Comparison of ENCODE assay signal across 8 mouse cellular contexts in genomic region chr10:13323806-13324411, GRCm38 (mm10).
A peak's percentile ranks its signal among the peaks of the same experiment; 100 is the strongest.
DNase-seq lines count a peak whose midpoint lies in the region; ATAC-seq and TF ChIP-seq lines count a peak whose summit lies in the region.

No protein-coding gene starts in this region.

- peak; percentile 89 for ATAC-seq in forebrain, embryonic 15.5 days (replicated peaks)

- peak overlapping the region; percentile 66 for H3K9ac ChIP-seq in forebrain, embryonic 15.5 days (replicated peaks)

- no peaks in the 10 kb centered on the region for H3K9me3 ChIP-seq in forebrain, embryonic 15.5 days

- no peak for TF ChIP-seq CTCF in lung, adult 2 months (IDR thresholded peaks at IDR 0.05; ENCODE audit: insufficient read depth, low read length)
- TF ChIP-seq CTCF in olfactory bulb, adult 2 months (IDR thresholded peaks at IDR 0.05; ENCODE audit: insufficient read depth, low read depth, low read length): no peak

- H3K4me2 ChIP-seq in forebrain, embryonic 15.5 days (replicated peaks): peak overlapping the region; percentile 96

- peaks cover 16% of the 10 kb centered on the region for H3K4me1 ChIP-seq in forebrain, embryonic 15.5 days
- peaks cover 7% of the 10 kb centered on the region for H3K4me1 ChIP-seq in lung, adult 2 months (ENCODE audit: control insufficient read depth, insufficient read depth, low read length)
- no peaks in the 10 kb centered on the region for H3K4me1 ChIP-seq in olfactory bulb, adult 2 months (ENCODE audit: control insufficient read depth, insufficient read depth, low read length)

- WGBS in forebrain, embryonic 15.5 days: under 1% methylated on average over 55 of the region's 62 CpGs
- WGBS in lung, adult 2 months: under 1% methylated on average over 60 of the region's 62 CpGs
- WGBS in olfactory bulb, adult 2 months: under 1% methylated on average over 60 of the region's 62 CpGs

- peak overlapping the region; percentile 67 for H3K4me3 ChIP-seq in forebrain, embryonic 15.5 days
- H3K4me3 ChIP-seq in lung, adult 2 months (replicated peaks; ENCODE audit: extremely low read depth, low read depth, low read length): peak overlapping the region; percentile 56
- H3K4me3 ChIP-seq in olfactory bulb, adult 2 months (ENCODE audit: insufficient read depth, low read depth, low read length): peak overlapping the region; percentile 63

- H3K27ac ChIP-seq in forebrain, embryonic 15.5 days (replicated peaks): peak overlapping the region; percentile 70
- H3K27ac ChIP-seq in olfactory bulb, adult 2 months (ENCODE audit: insufficient read depth, low read depth, low read length): no peak overlapping the region

- H3K27me3 ChIP-seq in forebrain, embryonic 15.5 days: no peaks in the 10 kb centered on the region

- intact Hi-C loops in heart, postnatal 14 days (cut with DNase I): loop anchor here (5.0 kb wide), 1 partner anchor 42 kb away; no protein-coding TSS in a partner anchor

- no peaks in the 10 kb centered on the region for H3K36me3 ChIP-seq in forebrain, embryonic 15.5 days

- 0 out of 2 replicates have a peak, but pooled peaks have one; percentile 10 for TF ChIP-seq POLR2A in lung, adult 2 months (IDR thresholded peaks at IDR 0.05; ENCODE audit: borderline replicate concordance, extremely low read depth, low read depth, low read length)
- no peak for TF ChIP-seq POLR2A in olfactory bulb, adult 2 months (IDR thresholded peaks at IDR 0.05; ENCODE audit: insufficient read depth, low read depth, low read length)

- DNase-seq in NIH3T3 (ENCODE audit: low read depth): peak; percentile 73
- peak; percentile 23 for DNase-seq in cerebellum, adult 11-12 months
- peak; percentile 79 to 85 for DNase-seq in heart, postnatal 14 days
- DNase-seq in kidney, postnatal 4 days: peak; percentile 88 to 92
- peak; percentile 75 for DNase-seq in lung, adult 2 months
- DNase-seq in urinary bladder, postnatal 25 days (ENCODE audit: low spot score): peak; percentile 56

Comparison
In these comparisons a context has a peak if more than half of its experiments do, and no peak if none do; other contexts are left out.
1. DNase-seq: peak in every context shown above with its lines; median percentile 90 in kidney, postnatal 4 days; 82 in heart, postnatal 14 days; 75 in lung, adult 2 months; 73 in NIH3T3; 56 in urinary bladder, postnatal 25 days; 23 in cerebellum, adult 11-12 months.